Mouse (Mus musculus): ENCODE measurements around the gene Gm10037.

Gm10037 gene

DNA sequence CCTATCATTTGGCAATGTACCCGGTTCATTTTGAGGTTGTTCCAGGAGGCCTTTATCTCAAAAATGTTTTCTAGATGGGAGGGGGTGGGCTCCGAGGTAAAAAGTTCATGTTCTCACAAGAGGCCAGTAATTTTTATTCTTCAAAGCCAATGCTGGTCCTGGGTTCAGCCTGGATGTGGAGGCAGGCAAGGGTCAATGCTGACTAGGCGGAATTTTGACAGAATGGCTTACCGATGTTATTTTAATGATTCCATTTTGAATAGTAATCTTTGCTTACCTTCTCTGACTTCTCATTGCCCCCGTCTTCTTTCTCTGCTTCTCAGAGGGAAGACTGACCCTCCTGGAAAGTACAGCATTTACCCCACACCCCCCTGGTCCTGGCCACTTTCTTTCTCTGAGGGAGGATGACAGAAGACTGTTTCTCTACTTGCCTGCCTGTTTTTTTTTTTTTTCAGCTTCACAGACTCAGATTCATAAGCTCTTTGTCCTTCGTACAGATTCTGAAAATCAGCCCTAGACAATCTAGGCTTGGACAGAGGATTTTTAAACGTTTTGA lies 45.9 kb downstream of the Gm10037 start:
- DNase-seq (ENCODE audit: low read depth, low spot score), result no peak

DNA sequence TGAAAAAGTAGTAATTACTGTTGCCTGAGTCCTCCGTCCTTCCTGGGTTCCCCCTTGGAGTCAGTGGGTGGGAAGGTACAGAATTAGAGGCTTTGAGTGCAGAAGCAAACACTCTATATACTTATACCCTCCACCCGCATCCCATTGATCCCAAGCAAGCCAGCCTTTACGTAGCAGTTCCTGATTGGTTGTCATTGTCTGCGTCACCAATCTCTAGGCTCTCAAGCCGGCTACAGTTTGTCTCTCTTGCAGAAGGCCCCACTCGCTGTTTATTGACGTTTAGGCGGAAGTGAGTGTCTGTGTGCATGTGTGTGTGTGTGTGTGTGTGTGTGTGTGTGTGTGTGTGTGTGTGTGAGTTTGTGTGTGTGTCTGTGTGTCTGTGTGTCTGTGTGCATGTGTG lies 53.1 kb downstream of the Gm10037 start:
- no peak for DNase-seq (ENCODE audit: low read depth, low spot score)

Data from c-Kit-negative CD71-positive TER-119-positive erythroid progenitor cells, embryonic 14.5 days (primary cell).